Mouse (Mus musculus): ENCODE measurements around the gene Enpep. TPM values are rescaled to one million over a fixed set of nuclear protein-coding genes. Genes with fewer than 3 reads are reported as not detected.

The Enpep gene
- polyA plus RNA-seq, 1 experiment from 2014 or later = 16.4 TPM

DNA sequence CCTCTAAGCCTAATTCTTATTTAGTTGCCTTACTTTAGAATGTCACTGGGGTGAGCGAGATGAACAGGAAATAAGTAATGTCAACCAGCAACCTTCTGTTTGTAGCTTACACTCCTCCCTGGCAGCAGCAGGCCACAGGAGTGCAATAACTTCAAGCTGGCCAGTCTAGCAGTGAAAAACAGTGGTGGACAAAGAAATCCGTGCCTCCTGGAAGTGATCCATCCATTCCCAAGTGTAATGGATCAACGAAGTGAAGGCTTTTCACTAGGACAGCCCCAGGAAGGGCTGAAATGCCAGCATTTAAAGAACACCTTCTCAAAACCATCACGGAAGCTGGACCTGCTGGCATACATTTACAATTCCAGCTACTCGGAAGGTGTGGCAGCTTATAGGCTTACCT is 48.2 kb downstream of the Enpep start:
- H3K27me3 ChIP-seq (ENCODE audit: control insufficient read depth, insufficient read depth, low read length) = no peaks in the 10 kb centered on the region
- no peak overlapping the region for H3K4me2 ChIP-seq (ENCODE audit: low read depth, low read length)
- no peak overlapping the region for H3K27ac ChIP-seq (ENCODE audit: low read length)
- H3K36me3 ChIP-seq (ENCODE audit: control insufficient read depth, insufficient read depth) = no peaks in the 10 kb centered on the region
- no peak overlapping the region for H3K4me3 ChIP-seq (ENCODE audit: low read length)
- peaks cover 8% of the 10 kb centered on the region; the same call in 1 of the 2 replicates for H3K4me1 ChIP-seq (ENCODE audit: control insufficient read depth, insufficient read depth, low read length)
- no peaks in the 10 kb centered on the region for H3K9me3 ChIP-seq (replicated peaks; ENCODE audit: control insufficient read depth, low read length)
- ATAC-seq (replicated peaks; ENCODE audit: extremely low read depth, insufficient read depth, low FRiP score) = no peak
- no peak overlapping the region for H3K9ac ChIP-seq (ENCODE audit: low read length)
- 81% methylated on average over 5 of the region's 5 CpGs for WGBS

DNA sequence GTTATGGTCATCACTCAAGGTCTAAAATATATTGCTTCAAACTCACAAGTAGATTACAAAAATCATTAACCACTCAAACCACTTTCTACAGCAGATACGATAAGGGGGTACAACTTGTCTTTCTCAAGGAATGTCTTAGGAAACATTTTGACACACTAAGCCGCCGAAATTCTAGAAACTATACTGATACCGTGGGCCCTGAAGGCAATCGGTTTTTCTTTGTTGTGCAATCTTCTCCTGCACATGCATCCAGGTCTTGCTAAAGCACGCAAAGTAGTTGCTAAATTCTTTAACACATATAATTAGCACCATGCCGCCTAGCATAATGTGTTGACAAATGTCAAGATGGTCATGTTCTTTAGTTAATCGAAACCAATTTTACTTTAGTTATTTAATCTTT is 53.1 kb downstream of the Enpep start:
- no peaks in the 10 kb centered on the region for H3K36me3 ChIP-seq (ENCODE audit: control insufficient read depth, insufficient read depth)
- ATAC-seq (replicated peaks; ENCODE audit: extremely low read depth, insufficient read depth, low FRiP score) = no peak
- H3K27me3 ChIP-seq (ENCODE audit: control insufficient read depth, insufficient read depth, low read length) = no peaks in the 10 kb centered on the region
- WGBS = 83% methylated on average over 8 of the region's 8 CpGs
- H3K4me1 ChIP-seq (ENCODE audit: control insufficient read depth, insufficient read depth, low read length) = no peaks in the 10 kb centered on the region
- H3K4me2 ChIP-seq (ENCODE audit: low read depth, low read length) = no peak overlapping the region
- H3K9me3 ChIP-seq (replicated peaks; ENCODE audit: control insufficient read depth, low read length) = no peaks in the 10 kb centered on the region
- no peak overlapping the region for H3K27ac ChIP-seq (ENCODE audit: low read length)
- H3K9ac ChIP-seq (ENCODE audit: low read length) = no peak overlapping the region
- no peak overlapping the region for H3K4me3 ChIP-seq (ENCODE audit: low read length)

DNA sequence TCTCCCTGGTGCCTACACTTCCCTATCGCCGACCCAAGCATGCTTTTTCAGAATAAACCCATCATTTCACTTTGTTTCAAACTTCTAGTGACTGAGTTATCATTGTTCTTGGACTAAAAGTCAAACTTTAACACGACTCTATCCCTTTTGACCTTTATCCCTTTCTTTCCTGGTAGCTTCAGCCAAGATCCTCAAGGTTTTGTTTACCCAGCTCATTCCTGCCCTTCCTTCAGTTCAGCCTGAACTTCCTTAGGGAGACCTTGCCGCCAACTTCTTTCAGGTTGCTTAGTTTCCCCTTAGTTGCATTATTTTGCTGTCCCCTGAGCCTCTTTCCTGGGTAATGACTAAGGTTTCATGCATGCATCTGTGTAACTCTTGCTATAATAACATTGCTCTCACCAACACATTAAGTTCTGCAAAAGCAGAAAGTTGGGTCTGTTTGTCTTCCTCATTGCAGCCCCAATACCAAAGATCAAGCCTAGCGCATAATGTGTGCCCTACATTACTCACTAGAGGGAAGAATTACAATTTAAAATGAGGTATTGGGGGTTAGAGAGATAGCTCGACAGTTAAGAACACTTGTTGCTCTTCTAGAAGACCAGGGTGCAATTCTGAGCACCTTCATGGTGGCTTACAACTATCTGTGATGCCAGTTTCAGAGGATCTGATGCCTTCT is 59.2 kb downstream of the Enpep start:
- ATAC-seq (replicated peaks; ENCODE audit: extremely low read depth, insufficient read depth, low FRiP score) = no peak; the same call in 1 of the 2 replicates
- no peak overlapping the region for H3K4me2 ChIP-seq (ENCODE audit: low read depth, low read length)
- H3K9me3 ChIP-seq (replicated peaks; ENCODE audit: control insufficient read depth, low read length) = no peaks in the 10 kb centered on the region
- no peaks in the 10 kb centered on the region for H3K4me1 ChIP-seq (ENCODE audit: control insufficient read depth, insufficient read depth, low read length)
- no peaks in the 10 kb centered on the region for H3K36me3 ChIP-seq (ENCODE audit: control insufficient read depth, insufficient read depth)
- H3K27me3 ChIP-seq (ENCODE audit: control insufficient read depth, insufficient read depth, low read length) = no peaks in the 10 kb centered on the region
- H3K27ac ChIP-seq (ENCODE audit: low read length) = no peak overlapping the region
- WGBS = 69% methylated on average over 6 of the region's 6 CpGs
- no peak overlapping the region for H3K4me3 ChIP-seq (ENCODE audit: low read length)
- no peak overlapping the region for H3K9ac ChIP-seq (ENCODE audit: low read length)

DNA sequence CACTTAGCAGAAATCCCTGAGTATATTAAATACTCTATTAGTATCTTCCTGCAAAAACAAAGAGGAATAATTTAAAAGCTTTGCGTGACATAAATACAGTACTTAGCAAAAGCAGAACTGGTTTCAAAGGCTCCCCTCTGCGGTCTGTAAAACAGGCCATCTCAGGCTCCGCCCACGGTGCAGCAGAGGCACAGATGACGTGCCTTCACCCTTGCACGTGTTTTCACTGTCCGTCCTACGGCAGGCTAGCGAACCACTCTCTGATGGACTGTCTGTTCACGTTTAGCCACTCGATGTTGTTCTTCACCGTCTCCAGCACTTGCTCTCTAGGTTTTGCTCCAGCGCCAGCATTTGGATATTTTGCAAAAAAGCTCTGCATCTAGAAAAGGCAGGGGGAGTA is 62.5 kb downstream of the Enpep start:
- H3K9ac ChIP-seq (ENCODE audit: low read length) = no peak overlapping the region
- WGBS = 46% methylated on average over 13 of the region's 13 CpGs
- H3K27me3 ChIP-seq (ENCODE audit: control insufficient read depth, insufficient read depth, low read length) = no peaks in the 10 kb centered on the region
- no peak overlapping the region for H3K27ac ChIP-seq (ENCODE audit: low read length)
- H3K36me3 ChIP-seq (ENCODE audit: control insufficient read depth, insufficient read depth) = no peaks in the 10 kb centered on the region
- peak overlapping the region; percentile 38; the same call in 1 of the 2 replicates for H3K4me2 ChIP-seq (ENCODE audit: low read depth, low read length)
- no peak overlapping the region for H3K4me3 ChIP-seq (ENCODE audit: low read length)
- H3K9me3 ChIP-seq (replicated peaks; ENCODE audit: control insufficient read depth, low read length) = no peaks in the 10 kb centered on the region
- no peak for ATAC-seq (replicated peaks; ENCODE audit: extremely low read depth, insufficient read depth, low FRiP score)
- H3K4me1 ChIP-seq (ENCODE audit: control insufficient read depth, insufficient read depth, low read length) = no peaks in the 10 kb centered on the region

DNA sequence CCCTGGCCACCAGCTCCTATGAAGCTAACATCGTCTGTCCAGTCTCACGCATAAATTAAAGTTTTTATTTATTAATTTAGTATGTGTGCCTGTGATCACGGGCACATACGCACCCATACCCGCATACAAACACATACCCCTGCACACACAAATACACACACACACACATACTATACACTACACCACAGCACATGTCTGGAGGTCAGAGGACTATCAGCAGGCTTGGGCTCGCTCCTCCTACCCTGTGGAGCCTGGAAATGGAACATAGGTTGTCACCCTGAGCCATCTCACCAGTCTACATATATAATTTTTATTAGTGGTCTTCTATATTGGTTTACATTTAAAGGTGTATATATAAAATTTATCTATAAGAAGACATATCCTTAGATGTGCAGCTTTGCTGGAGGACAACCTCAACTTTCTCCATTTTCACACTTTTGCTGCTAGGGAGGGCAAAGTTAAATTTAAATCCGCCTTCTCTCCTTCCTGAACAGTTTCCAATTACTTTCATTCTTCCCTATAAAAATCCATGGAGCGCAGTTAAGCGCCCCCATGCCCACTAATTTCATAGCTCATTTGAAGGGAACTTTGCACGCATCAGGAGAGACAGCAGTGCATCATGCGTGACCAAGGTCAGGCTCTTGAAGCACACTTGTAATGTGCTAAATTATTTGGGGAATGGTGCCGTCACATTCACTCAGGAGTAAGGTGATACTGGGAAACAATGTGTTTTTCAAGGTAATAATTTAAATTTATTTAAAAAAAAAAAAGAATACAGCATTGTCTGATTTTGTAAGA is 63.4 kb downstream of the Enpep start:
- WGBS = 90% methylated on average over 12 of the region's 12 CpGs
- Histone ChIP-seq H3K4me1 (ENCODE audit: control insufficient read depth, insufficient read depth, low read length) (no peaks in the 10 kb centered on the region), H3K36me3 (ENCODE audit: control insufficient read depth, insufficient read depth) (no peaks in the 10 kb centered on the region), H3K27me3 (ENCODE audit: control insufficient read depth, insufficient read depth, low read length) (no peaks in the 10 kb centered on the region), H3K4me3 (ENCODE audit: low read length) (no peak overlapping the region), H3K9me3 (replicated peaks; ENCODE audit: control insufficient read depth, low read length) (no peaks in the 10 kb centered on the region), H3K27ac (ENCODE audit: low read length) (no peak overlapping the region), H3K9ac (ENCODE audit: low read length) (no peak overlapping the region), H3K4me2 (ENCODE audit: low read depth, low read length) (no peak overlapping the region)
- no peak for ATAC-seq (replicated peaks; ENCODE audit: extremely low read depth, insufficient read depth, low FRiP score)

DNA sequence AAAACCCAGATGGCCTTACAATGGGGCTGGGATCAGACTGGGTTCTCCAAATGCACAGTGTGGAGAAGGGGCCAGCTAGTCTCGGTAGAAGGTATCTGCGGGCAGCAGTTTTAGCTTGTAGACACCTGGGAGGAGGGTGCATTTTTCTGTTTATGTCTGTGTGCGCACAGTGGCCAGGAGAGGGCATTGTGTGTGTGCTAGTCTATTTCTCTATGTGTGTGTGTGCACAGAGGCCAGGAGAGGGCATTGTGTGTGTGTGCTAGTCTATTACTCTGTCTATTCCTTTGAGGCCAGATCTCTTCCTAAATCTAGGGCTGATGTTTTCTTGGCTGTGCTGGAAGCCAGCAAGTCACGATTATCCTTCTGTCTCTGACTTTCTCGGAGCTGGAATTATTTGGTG is 74.0 kb downstream of the Enpep start:
- Histone ChIP-seq H3K4me2 (ENCODE audit: low read depth, low read length) (no peak overlapping the region), H3K4me3 (ENCODE audit: low read length) (no peak overlapping the region), H3K27ac (ENCODE audit: low read length) (no peak overlapping the region), H3K4me1 (ENCODE audit: control insufficient read depth, insufficient read depth, low read length) (no peaks in the 10 kb centered on the region), H3K9me3 (replicated peaks; ENCODE audit: control insufficient read depth, low read length) (no peaks in the 10 kb centered on the region), H3K27me3 (ENCODE audit: control insufficient read depth, insufficient read depth, low read length) (no peaks in the 10 kb centered on the region), H3K9ac (ENCODE audit: low read length) (no peak overlapping the region), H3K36me3 (ENCODE audit: control insufficient read depth, insufficient read depth) (no peaks in the 10 kb centered on the region)
- ATAC-seq (replicated peaks; ENCODE audit: extremely low read depth, insufficient read depth, low FRiP score) = no peak
- WGBS = 77% methylated on average over 5 of the region's 5 CpGs

DNA sequence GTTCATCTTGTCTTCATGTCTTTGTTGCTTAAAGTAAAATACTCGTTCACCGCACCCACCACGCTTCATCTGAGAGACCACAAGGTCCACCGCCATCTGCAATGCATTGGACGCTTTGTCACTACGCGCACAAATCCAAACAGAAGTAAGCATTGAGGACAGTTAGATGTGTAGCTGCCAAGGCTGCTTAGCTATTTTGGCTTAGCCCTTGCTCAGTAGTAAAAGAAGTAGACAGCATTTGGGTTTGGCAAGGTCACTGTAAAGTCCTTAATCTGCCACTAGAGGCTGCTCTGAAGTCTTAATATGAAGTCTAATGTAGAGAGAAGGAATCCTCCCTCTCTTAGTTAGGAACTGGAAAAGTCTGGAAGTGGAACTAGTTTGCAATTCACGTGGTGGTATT is 75.8 kb downstream of the Enpep start:
- no peak overlapping the region; the same call in 1 of the 2 replicates for H3K9ac ChIP-seq (ENCODE audit: low read length)
- no peaks in the 10 kb centered on the region for H3K9me3 ChIP-seq (replicated peaks; ENCODE audit: control insufficient read depth, low read length)
- no peaks in the 10 kb centered on the region for H3K4me1 ChIP-seq (ENCODE audit: control insufficient read depth, insufficient read depth, low read length)
- H3K36me3 ChIP-seq (ENCODE audit: control insufficient read depth, insufficient read depth) = no peaks in the 10 kb centered on the region
- H3K4me2 ChIP-seq (ENCODE audit: low read depth, low read length) = peak overlapping the region; percentile 52
- no peak overlapping the region for H3K27ac ChIP-seq (ENCODE audit: low read length)
- WGBS = 57% methylated on average over 8 of the region's 8 CpGs
- H3K27me3 ChIP-seq (ENCODE audit: control insufficient read depth, insufficient read depth, low read length) = no peaks in the 10 kb centered on the region
- peak; percentile 52; the same call in 1 of the 2 replicates for ATAC-seq (replicated peaks; ENCODE audit: extremely low read depth, insufficient read depth, low FRiP score)
- peak overlapping the region; percentile 36 for H3K4me3 ChIP-seq (ENCODE audit: low read length)

DNA sequence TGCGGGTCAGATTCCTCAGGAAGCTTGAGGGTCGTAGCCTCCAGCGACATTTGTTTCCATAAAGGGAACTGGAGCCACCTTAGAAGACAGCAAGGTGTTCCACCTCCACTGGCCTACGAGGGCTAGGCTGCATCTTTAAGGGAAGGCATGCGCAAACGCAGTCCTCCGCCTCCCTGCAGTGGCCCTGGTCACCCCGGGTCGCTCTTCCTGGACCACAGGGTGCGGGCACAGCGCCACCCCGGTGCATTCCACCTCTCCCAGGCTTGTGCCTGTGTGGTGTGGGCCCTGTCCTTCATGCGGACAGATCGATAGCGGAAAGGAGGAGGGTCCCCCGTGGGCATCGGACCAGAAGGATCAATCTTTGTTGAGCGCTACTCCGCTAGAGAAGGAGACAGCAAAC is 76.2 kb downstream of the Enpep start:
- H3K36me3 ChIP-seq (ENCODE audit: control insufficient read depth, insufficient read depth) = no peaks in the 10 kb centered on the region
- H3K27me3 ChIP-seq (ENCODE audit: control insufficient read depth, insufficient read depth, low read length) = no peaks in the 10 kb centered on the region
- 48% methylated on average over 19 of the region's 19 CpGs for WGBS
- no peaks in the 10 kb centered on the region for H3K4me1 ChIP-seq (ENCODE audit: control insufficient read depth, insufficient read depth, low read length)
- peak overlapping the region; percentile 36 for H3K4me3 ChIP-seq (ENCODE audit: low read length)
- no peaks in the 10 kb centered on the region for H3K9me3 ChIP-seq (replicated peaks; ENCODE audit: control insufficient read depth, low read length)
- peak overlapping the region; percentile 34; the same call in 1 of the 2 replicates for H3K9ac ChIP-seq (ENCODE audit: low read length)
- H3K4me2 ChIP-seq (ENCODE audit: low read depth, low read length) = peak overlapping the region; percentile 52
- H3K27ac ChIP-seq (ENCODE audit: low read length) = 0 out of 2 replicates have a peak overlapping the region, but pooled peaks have one; percentile 4
- no peak; the same call in 1 of the 2 replicates for ATAC-seq (replicated peaks; ENCODE audit: extremely low read depth, insufficient read depth, low FRiP score)

DNA sequence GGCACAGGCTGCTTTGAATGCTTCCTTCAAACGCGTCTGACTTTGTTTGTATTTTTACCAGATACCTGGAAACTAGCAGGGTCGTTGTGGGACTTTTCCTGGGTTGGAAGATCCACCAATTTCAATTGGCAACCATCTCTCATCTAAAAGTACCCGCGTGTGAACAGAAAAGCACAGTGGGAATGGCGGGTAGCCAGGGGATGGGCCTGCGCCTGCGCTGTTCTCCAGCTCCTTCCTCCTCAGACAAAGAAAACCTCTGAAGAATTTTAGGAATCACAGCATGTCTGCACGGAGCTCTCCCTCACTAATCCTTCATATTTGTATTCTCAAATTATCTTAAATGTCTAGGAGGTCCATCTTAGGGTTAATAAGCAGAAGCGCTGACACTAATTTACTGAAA is 78.3 kb downstream of the Enpep start:
- no peak overlapping the region for H3K4me2 ChIP-seq (ENCODE audit: low read depth, low read length)
- no peak overlapping the region for H3K9ac ChIP-seq (ENCODE audit: low read length)
- no peaks in the 10 kb centered on the region for H3K36me3 ChIP-seq (ENCODE audit: control insufficient read depth, insufficient read depth)
- no peak overlapping the region for H3K4me3 ChIP-seq (ENCODE audit: low read length)
- no peaks in the 10 kb centered on the region for H3K4me1 ChIP-seq (ENCODE audit: control insufficient read depth, insufficient read depth, low read length)
- no peak for ATAC-seq (replicated peaks; ENCODE audit: extremely low read depth, insufficient read depth, low FRiP score)
- 49% methylated on average over 10 of the region's 10 CpGs for WGBS
- no peak overlapping the region for H3K27ac ChIP-seq (ENCODE audit: low read length)
- no peaks in the 10 kb centered on the region for H3K9me3 ChIP-seq (replicated peaks; ENCODE audit: control insufficient read depth, low read length)
- H3K27me3 ChIP-seq (ENCODE audit: control insufficient read depth, insufficient read depth, low read length) = no peaks in the 10 kb centered on the region
